Mouse (Mus musculus) midbrain, postnatal 0 days (tissue): Measurements from ENCODE around the gene Katnal1. TPM values are rescaled to one million over a fixed set of nuclear protein-coding genes. Genes with fewer than 3 reads are reported as not detected.
A peak's percentile ranks its signal among the peaks of the same experiment; 100 is the strongest.

Experiments
- ATAC-seq: fragments of 200-750 bp; cut with Nextera tagmentation; 2 replicates; pipeline ENCODE4 v1.8.0; 2017; ENCODE audit warnings: moderate number of reproducible peaks, mild to moderate bottlenecking, moderate TSS enrichment, moderate library complexity; ENCODE audit not compliant: low FRiP score
- DNase-seq: peaks from one replicate; pipeline ENCODE4 v3.0.0-alpha.2; 2015; ENCODE audit warnings: low spot score
- H3K27ac ChIP-seq: fragments of 300-500 bp; sonication (generic); 2 replicates; pipeline ENCODE4 v1.5.1; 2014; ENCODE audit warnings: low read depth, mild to moderate bottlenecking, low read length, mixed read lengths
- H3K27me3 ChIP-seq: fragments of 300-500 bp; sonication (generic); 2 replicates; pipeline ENCODE4 v1.6.1; 2014; ENCODE audit warnings: low read length, control low read depth, mixed read lengths; ENCODE audit not compliant: insufficient read depth
- H3K36me3 ChIP-seq: fragments of 300-500 bp; sonication (generic); 2 replicates; pipeline ENCODE4 v1.6.1; 2014; ENCODE audit warnings: low read length, control low read depth, mixed read lengths; ENCODE audit not compliant: insufficient read depth
- H3K4me1 ChIP-seq: fragments of 300-500 bp; sonication (generic); 2 replicates; pipeline ENCODE4 v1.6.1; 2014; ENCODE audit warnings: mild to moderate bottlenecking, control low read depth, antibody characterized with exemption, low read length, mixed read lengths; ENCODE audit not compliant: insufficient read depth
- H3K4me2 ChIP-seq: fragments of 300-500 bp; sonication (generic); 2 replicates; pipeline ENCODE4 v1.6.1; 2014; ENCODE audit warnings: low read depth, mild to moderate bottlenecking, low read length, mixed read lengths; ENCODE audit not compliant: poor library complexity, severe bottlenecking
- H3K4me3 ChIP-seq: fragments of 300-500 bp; sonication (generic); 2 replicates; pipeline ENCODE4 v1.5.1; 2014; ENCODE audit warnings: low read depth, mild to moderate bottlenecking, low read length, moderate library complexity
- H3K9ac ChIP-seq: fragments of 300-500 bp; sonication (generic); replicated peaks from 2 replicates; pipeline ENCODE4 v1.6.1; 2014; ENCODE audit warnings: mild to moderate bottlenecking, low read length, moderate library complexity, mixed read lengths; ENCODE audit not compliant: poor library complexity, severe bottlenecking
- H3K9me3 ChIP-seq: fragments of 300-500 bp; sonication (generic); 2 replicates; pipeline ENCODE4 v1.6.1; 2016; ENCODE audit warnings: low read length, control low read depth
- CTCF ChIP-seq: IDR thresholded peaks from 2 replicates; pipeline ENCODE4 v1.5.1; 2016; ENCODE audit warnings: antibody characterized with exemption, mild to moderate bottlenecking
- WGBS: fragments of 180-500 bp; shearing (Covaris S2); extraction: QIAGEN DNeasy Blood & Tissue Kit; methylation state at CpG from one replicate; pipeline ENCODE4 v1.1.7; 2014; 5-methylcytosine and 5-hydroxymethylcytosine counted together
- polyA plus RNA-seq: library from polyadenylated mRNA; unstranded; fragments of >200 nt; fragmentation: Nextera tagmentation; extraction: Ambion mirVana; gene quantifications from 2 replicates; pipeline ENCODE4 v1.2.1, GENCODE M21; 2015
- total RNA-seq: library from RNA; depleted of rRNA; stranded (reverse); fragments of >200 nt; gene quantifications from 2 replicates; pipeline ENCODE4 v1.2.3, GENCODE M21; 2014

Gene Katnal1
- total and polyA plus RNA-seq, 2 experiments from 2014 or later = 31.4 to 38.0 TPM

GRCm38 (mm10) chr5:148885821-148886609, 43.1 kb downstream of the Katnal1 start:
- no peak overlapping the region for H3K9ac ChIP-seq
- no peaks in the 10 kb centered on the region for H3K4me1 ChIP-seq
- WGBS = 31% methylated on average over 22 of the region's 22 CpGs
- peaks cover 11% of the 10 kb centered on the region for H3K36me3 ChIP-seq
- DNase-seq (peak; percentile 56), ATAC-seq (no peak)
- no peak overlapping the region for H3K4me2 ChIP-seq
- no peaks in the 10 kb centered on the region for H3K27me3 ChIP-seq
- no peaks in the 10 kb centered on the region; the same call in 1 of the 2 replicates for H3K9me3 ChIP-seq
- no peak overlapping the region for H3K4me3 ChIP-seq
- TF ChIP-seq CTCF = no peak
- H3K27ac ChIP-seq = no peak overlapping the region

GRCm38 (mm10) chr5:148883671-148884070, 45.4 kb downstream of the Katnal1 start:
- no peak overlapping the region for H3K4me3 ChIP-seq
- H3K27ac ChIP-seq = no peak overlapping the region
- no peak overlapping the region for H3K9ac ChIP-seq
- no peak overlapping the region for H3K4me2 ChIP-seq
- H3K4me1 ChIP-seq = no peaks in the 10 kb centered on the region
- H3K9me3 ChIP-seq = no peaks in the 10 kb centered on the region; the same call in 1 of the 2 replicates
- TF ChIP-seq CTCF = no peak
- WGBS = 90% methylated on average over 8 of the region's 8 CpGs
- ATAC-seq = no peak
- no peak for DNase-seq
- peaks cover 16% of the 10 kb centered on the region for H3K36me3 ChIP-seq
- no peaks in the 10 kb centered on the region for H3K27me3 ChIP-seq

DNA sequence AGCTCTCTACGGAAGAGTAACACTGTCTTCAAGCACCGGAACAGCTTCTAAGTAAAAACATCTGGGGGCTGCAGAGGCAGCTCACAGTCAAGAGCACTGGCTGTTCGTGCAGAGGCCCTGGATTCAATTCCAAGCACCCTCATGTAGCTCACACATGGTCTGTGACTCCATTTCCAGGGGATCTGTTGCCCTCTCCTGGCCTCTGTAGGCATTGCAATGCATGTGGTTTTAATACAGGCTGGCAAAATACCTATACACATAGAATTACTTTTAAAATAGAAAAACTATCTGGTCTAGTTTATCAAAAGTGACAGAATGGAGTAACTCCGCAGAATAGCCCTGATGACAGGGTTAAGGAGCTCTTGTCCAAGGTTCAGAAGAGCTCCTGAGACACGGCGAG, 49.9 kb downstream of the Katnal1 start:
- ATAC-seq = no peak
- Histone ChIP-seq H3K4me3 (no peak overlapping the region), H3K27ac (no peak overlapping the region), H3K36me3 (peaks cover 46% of the 10 kb centered on the region), H3K4me2 (no peak overlapping the region), H3K9ac (no peak overlapping the region), H3K27me3 (no peaks in the 10 kb centered on the region), H3K9me3 (no peaks in the 10 kb centered on the region), H3K4me1 (no peaks in the 10 kb centered on the region)
- DNase-seq = no peak
- peak; percentile 53 for TF ChIP-seq CTCF
- WGBS = 87% methylated on average over 6 of the region's 6 CpGs

DNA sequence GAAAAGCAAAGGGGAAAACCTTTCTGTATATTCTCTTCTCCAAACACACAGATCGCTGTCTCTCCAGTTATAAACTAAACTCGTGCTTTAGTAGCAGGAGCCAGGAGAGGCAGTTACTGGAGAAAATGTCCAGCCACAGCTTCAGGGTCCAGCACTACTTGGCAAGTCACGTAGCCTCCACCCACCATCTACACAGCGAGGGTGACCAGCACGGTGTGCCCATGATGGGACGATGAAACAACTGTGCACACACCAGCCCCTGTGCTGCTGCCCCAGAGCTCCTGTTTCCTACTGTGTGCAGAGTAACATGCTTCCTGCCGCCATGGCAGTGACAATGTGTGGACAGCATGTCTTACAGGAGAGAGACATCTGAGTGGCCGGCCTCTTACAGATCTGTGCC, 56.0 kb downstream of the Katnal1 start:
- WGBS = 92% methylated on average over 8 of the region's 8 CpGs
- no peaks in the 10 kb centered on the region for H3K4me1 ChIP-seq
- H3K27ac ChIP-seq = no peak overlapping the region
- TF ChIP-seq CTCF = no peak
- ATAC-seq (no peak), DNase-seq (no peak)
- no peaks in the 10 kb centered on the region for H3K27me3 ChIP-seq
- H3K36me3 ChIP-seq = peaks cover 39% of the 10 kb centered on the region
- no peak overlapping the region for H3K9ac ChIP-seq
- H3K4me2 ChIP-seq = no peak overlapping the region
- H3K9me3 ChIP-seq = no peaks in the 10 kb centered on the region
- H3K4me3 ChIP-seq = no peak overlapping the region

DNA sequence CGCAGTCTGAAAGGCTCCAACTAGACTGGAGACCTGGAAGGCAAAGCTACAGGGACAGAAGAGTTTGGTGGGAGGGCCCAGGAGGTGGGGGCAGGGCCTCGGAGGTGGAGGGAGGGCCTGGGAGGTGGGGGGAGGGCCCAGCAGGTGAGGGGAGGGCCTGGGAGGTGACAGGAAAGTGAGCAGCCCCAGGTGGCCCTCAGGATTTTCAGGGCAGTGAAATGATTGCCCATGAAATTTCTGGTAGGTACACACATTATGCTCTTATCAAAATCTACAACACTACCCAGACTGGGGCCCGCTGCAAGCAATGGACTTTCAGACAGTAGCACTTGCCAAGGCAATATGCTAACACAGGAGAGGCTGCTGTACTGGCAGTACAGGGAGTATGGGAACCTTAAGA, 59.5 kb downstream of the Katnal1 start:
- Histone ChIP-seq H3K27me3 (no peaks in the 10 kb centered on the region), H3K4me2 (no peak overlapping the region), H3K36me3 (peaks cover 9% of the 10 kb centered on the region), H3K9me3 (no peaks in the 10 kb centered on the region), H3K27ac (no peak overlapping the region), H3K9ac (no peak overlapping the region), H3K4me1 (no peaks in the 10 kb centered on the region), H3K4me3 (no peak overlapping the region)
- WGBS = 56% methylated on average over 3 of the region's 3 CpGs
- ATAC-seq (no peak), DNase-seq (no peak)
- TF ChIP-seq CTCF = no peak

GRCm38 (mm10) chr5:148867766-148868165, 61.4 kb downstream of the Katnal1 start:
- H3K9ac ChIP-seq = no peak overlapping the region
- TF ChIP-seq CTCF = no peak
- H3K27me3 ChIP-seq = no peaks in the 10 kb centered on the region
- ATAC-seq (no peak), DNase-seq (no peak)
- WGBS = 80% methylated on average over 6 of the region's 6 CpGs
- no peaks in the 10 kb centered on the region for H3K4me1 ChIP-seq
- H3K4me2 ChIP-seq = no peak overlapping the region
- H3K4me3 ChIP-seq = no peak overlapping the region
- no peaks in the 10 kb centered on the region; the same call in 1 of the 2 replicates for H3K36me3 ChIP-seq
- no peak overlapping the region for H3K27ac ChIP-seq
- H3K9me3 ChIP-seq = no peaks in the 10 kb centered on the region
